16 mouse cellular contexts compared by ENCODE assay signal in genomic region chr12:106032361-106032760, GRCm38 (mm10). TPM values are rescaled to one million over a fixed set of nuclear protein-coding genes. Genes with fewer than 3 reads are reported as not detected.
A peak's percentile ranks its signal among the peaks of the same experiment; 100 is the strongest.
DNase-seq lines count a peak whose midpoint lies in the region; ATAC-seq and TF ChIP-seq lines count a peak whose summit lies in the region.
"Had no signal": no experiment of that assay in that cellular context is flagged by ENCODE, and none has a peak within 500 bp of the region (broad histone marks: within the 10 kb centered on the region; RNA-seq: fewer than 3 reads in every experiment).

No protein-coding gene starts in this region.

- H3K27me3 ChIP-seq in liver, embryonic 12.5 days (replicated peaks), result no peaks in the 10 kb centered on the region
- no peaks in the 10 kb centered on the region for H3K27me3 ChIP-seq in liver, embryonic 11.5 days (replicated peaks; ENCODE audit: control insufficient read depth, insufficient read depth, low read length)
- no peaks in the 10 kb centered on the region for H3K27me3 ChIP-seq in CH12.LX (replicated peaks)
- no peaks in the 10 kb centered on the region for H3K27me3 ChIP-seq in forebrain, embryonic 11.5 days (ENCODE audit: control insufficient read depth, insufficient read depth, low read length)
- H3K27me3 ChIP-seq: forebrain, embryonic 15.5 days; hindbrain, embryonic 12.5 days; midbrain, embryonic 12.5 days had no signal

- H3K36me3 ChIP-seq in liver, embryonic 12.5 days, result peaks cover 49% of the 10 kb centered on the region
- peaks cover 6% of the 10 kb centered on the region; the same call in 1 of the 2 replicates for H3K36me3 ChIP-seq in liver, embryonic 11.5 days (ENCODE audit: control insufficient read depth, insufficient read depth, low read length)
- H3K36me3 ChIP-seq in CH12.LX (replicated peaks in 1 of 2; ENCODE audit: control insufficient read depth in 1 of 2, insufficient read depth in 1 of 2, low read length in 1 of 2) (peaks cover 3 to 48% of the 10 kb centered on the region in 2 experiments), macrophage (ENCODE audit: inconsistent target) (no peaks in the 10 kb centered on the region)
- H3K36me3 ChIP-seq in forebrain, embryonic 11.5 days (ENCODE audit: control insufficient read depth, insufficient read depth, low read length), result no peaks in the 10 kb centered on the region
- H3K36me3 ChIP-seq: hindbrain, embryonic 12.5 days had no signal

- in situ Hi-C loops in CH12.LX (cut with MboI; ENCODE audit: low pct_ligation_motif_present, low pct_unique_long_range_greater_than_20kb, low sequenced_read_pairs), result no loop called here

- H3K79me2 ChIP-seq in CH12.LX (replicated peaks; ENCODE audit: control insufficient read depth, extremely low read depth, insufficient read depth, poor library complexity, severe bottlenecking) (peaks cover 43% of the 10 kb centered on the region), macrophage (ENCODE audit: inconsistent target) (peaks cover 71% of the 10 kb centered on the region)

- H3K27ac ChIP-seq in liver, embryonic 12.5 days, result 0 out of 2 replicates have a peak overlapping the region, but pooled peaks have one; percentile 23
- no peak overlapping the region for H3K27ac ChIP-seq in liver, embryonic 11.5 days (ENCODE audit: low read depth, low read length)
- H3K27ac ChIP-seq in CH12.LX (ENCODE audit: insufficient read depth, low read depth) (0 out of 2 replicates have a peak overlapping the region, but pooled peaks have one; percentile 46), macrophage (peak overlapping the region; percentile 84)
- H3K27ac ChIP-seq in forebrain, embryonic 11.5 days (ENCODE audit: low read depth, low read length), result no peak overlapping the region
- H3K27ac ChIP-seq: forebrain, embryonic 15.5 days; hindbrain, embryonic 12.5 days; kidney, postnatal 0 days; liver, embryonic 14.5 days; midbrain, embryonic 12.5 days had no signal

- WGBS in liver, embryonic 12.5 days (ENCODE audit: insufficient replicate concordance), result 79% methylated on average over 12 of the region's 12 CpGs
- WGBS in liver, embryonic 11.5 days, result 84% methylated on average over 12 of the region's 12 CpGs
- 88% methylated on average over 12 of the region's 12 CpGs for WGBS in macrophage (ENCODE audit: missing documents)
- 93% methylated on average over 12 of the region's 12 CpGs for WGBS in forebrain, embryonic 11.5 days

- TF ChIP-seq CTCF in CH12.LX (conservative IDR thresholded peaks at IDR 0.05 in 1 of 2, IDR thresholded peaks at IDR 0.05 in 1 of 2; ENCODE audit: low read depth in 2 of 2, low read length in 2 of 2), result no peak

- peaks cover 84% of the 10 kb centered on the region for H3K4me1 ChIP-seq in liver, embryonic 12.5 days
- H3K4me1 ChIP-seq in liver, embryonic 11.5 days (replicated peaks; ENCODE audit: control insufficient read depth, insufficient read depth, low read length), result peaks cover 44% of the 10 kb centered on the region
- H3K4me1 ChIP-seq in CH12.LX (ENCODE audit: control insufficient read depth in 1 of 2, insufficient read depth in 2 of 2), result peaks cover 20 to 63% of the 10 kb centered on the region in 2 experiments
- H3K4me1 ChIP-seq in forebrain, embryonic 11.5 days (replicated peaks; ENCODE audit: control insufficient read depth, insufficient read depth, low read length), result no peaks in the 10 kb centered on the region
- H3K4me1 ChIP-seq: hindbrain, embryonic 12.5 days; midbrain, embryonic 12.5 days had no signal

- no peaks in the 10 kb centered on the region for H3K9me3 ChIP-seq in liver, embryonic 12.5 days (replicated peaks)
- H3K9me3 ChIP-seq in liver, embryonic 11.5 days (ENCODE audit: control insufficient read depth, low read length), result no peaks in the 10 kb centered on the region
- H3K9me3 ChIP-seq in CH12.LX (replicated peaks; ENCODE audit: low read length), result peaks cover 6% of the 10 kb centered on the region
- H3K9me3 ChIP-seq in forebrain, embryonic 11.5 days (ENCODE audit: control insufficient read depth, low read length), result no peaks in the 10 kb centered on the region
- H3K9me3 ChIP-seq: forebrain, embryonic 15.5 days; hindbrain, embryonic 12.5 days had no signal

- no peak for DNase-seq in liver, embryonic 11.5 days (ENCODE audit: low spot score)
- DNase-seq in CD4-positive helper T cell, adult 2 months (ENCODE audit: low read depth, low spot score), result peak; percentile 45
- no peak for DNase-seq in CH12.LX (ENCODE audit: extremely low read depth)
- DNase-seq in forebrain, embryonic 11.5 days (ENCODE audit: low spot score), result no peak
- DNase-seq in lung, postnatal 4 days, result no peak
- DNase-seq: cerebellum, adult 18-20 months; cerebellum, postnatal 14 days; gastrocnemius, postnatal 36 days; kidney, adult 2 months had no signal

- no peak overlapping the region for H3K4me2 ChIP-seq in liver, embryonic 12.5 days
- no peak overlapping the region for H3K4me2 ChIP-seq in liver, embryonic 11.5 days
- peak overlapping the region; percentile 16; the same call in 1 of the 2 replicates for H3K4me2 ChIP-seq in CH12.LX (ENCODE audit: insufficient read depth, low read depth, poor library complexity, severe bottlenecking)
- H3K4me2 ChIP-seq in forebrain, embryonic 11.5 days (ENCODE audit: low read depth, low read length, severe bottlenecking), result no peak overlapping the region
- H3K4me2 ChIP-seq: forebrain, embryonic 15.5 days; hindbrain, embryonic 12.5 days; midbrain, embryonic 12.5 days had no signal

- dilution Hi-C loops in CH12.LX (cut with MboI; ENCODE audit: extremely low pct_ligation_motif_present, extremely low pct_unique_long_range_greater_than_20kb, low sequenced_read_pairs), result no loop called here

- no peak for TF ChIP-seq EP300 in CH12.LX (IDR thresholded peaks at IDR 0.05; ENCODE audit: low read length)

- ATAC-seq in liver, embryonic 12.5 days, result no peak
- no peak for ATAC-seq in liver, embryonic 11.5 days (replicated peaks; ENCODE audit: low FRiP score)
- ATAC-seq in forebrain, embryonic 11.5 days (replicated peaks; ENCODE audit: low FRiP score), result no peak
- ATAC-seq: forebrain, embryonic 15.5 days had no signal

- TF ChIP-seq POLR2A in CH12.LX (IDR thresholded peaks at IDR 0.05; ENCODE audit: low read depth, low read length), result no peak

- H3K4me3 ChIP-seq in liver, embryonic 12.5 days, result no peak overlapping the region
- no peak overlapping the region for H3K4me3 ChIP-seq in liver, embryonic 11.5 days (ENCODE audit: low read depth, low read length)
- peak overlapping the region in 1 of 3 experiments; percentile 18 for H3K4me3 ChIP-seq in CH12.LX (replicated peaks in 1 of 3; ENCODE audit: low read depth in 2 of 3, low read length in 2 of 3, poor library complexity in 1 of 3)
- H3K4me3 ChIP-seq in macrophage (ENCODE audit: inconsistent target), result no peak overlapping the region
- no peak overlapping the region for H3K4me3 ChIP-seq in forebrain, embryonic 11.5 days (ENCODE audit: low read depth, low read length)
- H3K4me3 ChIP-seq: forebrain, embryonic 15.5 days; hindbrain, embryonic 12.5 days; midbrain, embryonic 12.5 days had no signal

- no peak overlapping the region for H3K9ac ChIP-seq in liver, embryonic 12.5 days
- H3K9ac ChIP-seq in liver, embryonic 11.5 days (ENCODE audit: low read depth, low read length), result no peak overlapping the region
- H3K9ac ChIP-seq in CH12.LX (ENCODE audit: insufficient read depth, low read depth), result peak overlapping the region; percentile 23; the same call in 1 of the 2 replicates
- H3K9ac ChIP-seq in forebrain, embryonic 11.5 days (ENCODE audit: low read length), result no peak overlapping the region
- H3K9ac ChIP-seq: forebrain, embryonic 15.5 days; hindbrain, embryonic 12.5 days; liver, embryonic 14.5 days; midbrain, embryonic 12.5 days had no signal

- TF ChIP-seq RAD21 in CH12.LX (IDR thresholded peaks at IDR 0.05; ENCODE audit: low read depth, low read length), result no peak

TF ChIP-seq in CH12.LX, 34 proteins besides CTCF, POLR2A, EP300 and RAD21:
- TF ChIP-seq NELFE (IDR thresholded peaks at IDR 0.05; ENCODE audit: low read depth, low read length) (no peak), MAX (IDR thresholded peaks at IDR 0.05; ENCODE audit: low read length) (no peak), ZNF384 (IDR thresholded peaks at IDR 0.05; ENCODE audit: low read depth, low read length) (no peak), BHLHE40 (IDR thresholded peaks at IDR 0.05; ENCODE audit: low read depth, low read length) (peak; percentile 25; the same call in 1 of the 2 replicates)

RNA-seq across cellular contexts. Expression of gene Vrk1, which starts 22.3 kb away (rescaled TPM):
- polyA plus RNA-seq in liver, embryonic 12.5 days (2016; fragmentation: Nextera tagmentation; extraction: Ambion mirVana), result 136 and 141 TPM in 2 replicates
- 161 and 179 TPM in 2 replicates for polyA plus RNA-seq in liver, embryonic 11.5 days (2014; fragmentation: Nextera tagmentation; extraction: Ambion mirVana)
- total RNA-seq in CH12.LX (2012; rRNA removed) (51.2 and 55.2 TPM in 2 replicates), CH12.LX (2014; rRNA removed) (124 and 138 TPM in 2 replicates)
- polyA plus RNA-seq in CH12.LX (2012; ENCODE audit: insufficient read length, low read depth) (69.1 and 70.4 TPM in 2 replicates), macrophage (2018) (20.2 to 25.7 TPM (median 22.1 TPM) in 3 replicates)
- 10 to 100 TPM; 14.5 to 76.2 (median 42.4) TPM for total RNA-seq in macrophage (2018; cell fraction: chromatin; rRNA removed)
- total RNA-seq in macrophage (2018; cell fraction: cytosol; rRNA removed), result 10 to 100 TPM; 17.2 to 28.0 (median 21.3) TPM
- total RNA-seq in macrophage (2018; cell fraction: nucleus; rRNA removed), result 10 to 100 TPM; 12.6 to 63.4 (median 31.5) TPM
- 114 and 115 TPM in 2 replicates for polyA plus RNA-seq in forebrain, embryonic 11.5 days (2014; fragmentation: Nextera tagmentation; extraction: Ambion mirVana)

Comparison
In these comparisons a context has a peak if more than half of its experiments do, and no peak if none do; other contexts are left out.
1. H3K27ac ChIP-seq: peak in liver, embryonic 12.5 days (single experiment), CH12.LX (single experiment) and macrophage (single experiment); none in liver, embryonic 11.5 days (single experiment) and forebrain, embryonic 11.5 days (single experiment).